Mouse (Mus musculus): ENCODE measurements around the gene Tlcd2. TPM values are rescaled to one million over a fixed set of nuclear protein-coding genes. Genes with fewer than 3 reads are reported as not detected.

Gene Tlcd2
- polyA plus RNA-seq, 1 experiment from 2014 or later = 6.1 TPM

- Histone ChIP-seq H3K27ac (ENCODE audit: low read length) (no peak overlapping the region), H3K9ac (replicated peaks; ENCODE audit: low read depth) (no peak overlapping the region), H3K36me3 (ENCODE audit: insufficient read depth, low read length) (no peaks in the 10 kb centered on the region; the same call in 1 of the 2 replicates), H3K4me3 (ENCODE audit: low read depth, low read length) (no peak overlapping the region), H3K9me3 (ENCODE audit: low read length) (no peaks in the 10 kb centered on the region), H3K4me1 (ENCODE audit: insufficient read depth, low read depth, low read length) (peaks cover 23% of the 10 kb centered on the region; the same call in 1 of the 2 replicates), H3K4me2 (replicated peaks; ENCODE audit: low read depth, low read length) (no peak overlapping the region), H3K27me3 (replicated peaks; ENCODE audit: insufficient read depth, low read length) (no peaks in the 10 kb centered on the region)
- TF ChIP-seq CTCF (IDR thresholded peaks at IDR 0.05) = peak; percentile 83
- TF ChIP-seq EP300 (IDR thresholded peaks at IDR 0.05) = no peak
- WGBS = 14% methylated on average over 3 of the region's 3 CpGs
- peak; percentile 64 for DNase-seq (ENCODE audit: low spot score)
- ATAC-seq = no peak
Observed at GRCm38 (mm10) chr11:75458169-75458568, 3.3 kb upstream of the Tlcd2 start.

DNA sequence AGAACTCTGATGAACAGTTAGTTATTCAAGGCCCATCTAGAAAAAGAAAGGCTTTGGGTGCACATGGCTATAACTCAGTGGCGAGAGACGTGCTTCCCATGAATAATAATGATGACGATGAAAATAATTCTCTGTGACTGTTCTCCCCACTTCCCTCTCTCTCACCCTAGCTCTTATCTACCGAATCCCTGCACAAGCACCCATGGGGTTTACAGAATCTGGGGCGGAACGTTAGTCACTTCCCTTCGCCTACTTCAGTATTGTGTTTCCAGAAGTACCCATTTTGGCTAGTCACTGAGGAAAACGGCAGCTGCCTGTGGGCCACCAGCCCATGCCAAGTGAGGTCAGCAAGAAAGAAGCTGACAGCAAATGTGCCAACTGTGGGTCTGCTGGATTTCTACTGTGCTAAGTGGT lies 2.9 kb upstream of the Tlcd2 start:
- no peak for ATAC-seq
- Histone ChIP-seq H3K4me2 (replicated peaks; ENCODE audit: low read depth, low read length) (no peak overlapping the region), H3K27ac (ENCODE audit: low read length) (peak overlapping the region; percentile 98; the same call in 1 of the 2 replicates), H3K4me3 (ENCODE audit: low read depth, low read length) (no peak overlapping the region), H3K36me3 (ENCODE audit: insufficient read depth, low read length) (no peaks in the 10 kb centered on the region; the same call in 1 of the 2 replicates), H3K27me3 (replicated peaks; ENCODE audit: insufficient read depth, low read length) (no peaks in the 10 kb centered on the region), H3K4me1 (ENCODE audit: insufficient read depth, low read depth, low read length) (peaks cover 19% of the 10 kb centered on the region; the same call in 1 of the 2 replicates), H3K9ac (replicated peaks; ENCODE audit: low read depth) (no peak overlapping the region), H3K9me3 (ENCODE audit: low read length) (no peaks in the 10 kb centered on the region)
- peak; percentile 38 for DNase-seq (ENCODE audit: low spot score)
- WGBS = 67% methylated on average over 8 of the region's 8 CpGs
- TF ChIP-seq CTCF (IDR thresholded peaks at IDR 0.05) (no peak), EP300 (IDR thresholded peaks at IDR 0.05) (no peak)

DNA sequence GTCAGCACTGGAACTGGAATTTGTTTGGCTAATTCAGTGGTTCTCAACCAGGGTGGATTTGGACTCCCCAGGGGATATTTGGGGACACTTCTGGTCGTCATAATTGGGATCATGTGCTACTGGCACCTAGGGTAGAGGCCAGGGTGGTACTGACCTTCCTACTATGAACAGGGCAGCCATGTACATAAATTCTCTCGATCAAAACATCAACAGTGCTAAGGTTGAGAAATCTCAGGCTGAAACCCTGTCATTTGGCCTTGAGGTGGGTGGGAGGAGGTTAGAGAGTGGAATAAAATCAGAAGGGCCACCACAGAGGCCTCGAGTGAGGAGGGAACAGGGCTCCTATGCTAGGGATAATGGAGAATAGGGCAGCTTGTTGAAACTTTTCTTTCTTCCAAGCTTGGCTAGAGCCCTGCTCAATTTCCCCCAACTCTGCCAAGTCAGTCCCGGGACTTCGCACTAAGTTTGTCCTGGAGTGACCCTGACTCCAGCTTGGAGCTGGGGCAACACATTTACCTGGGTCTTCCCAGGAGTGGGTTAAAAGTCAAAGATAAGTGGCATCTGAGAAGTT lies 2.3 kb upstream of the Tlcd2 start:
- WGBS = 61% methylated on average over 5 of the region's 5 CpGs
- Histone ChIP-seq H3K9me3 (ENCODE audit: low read length) (no peaks in the 10 kb centered on the region), H3K27ac (ENCODE audit: low read length) (peak overlapping the region; percentile 98), H3K36me3 (ENCODE audit: insufficient read depth, low read length) (no peaks in the 10 kb centered on the region), H3K4me2 (replicated peaks; ENCODE audit: low read depth, low read length) (0 out of 2 replicates have a peak overlapping the region, but pooled peaks have one; percentile 8), H3K4me1 (ENCODE audit: insufficient read depth, low read depth, low read length) (peaks cover 14% of the 10 kb centered on the region; the same call in 1 of the 2 replicates), H3K9ac (replicated peaks; ENCODE audit: low read depth) (no peak overlapping the region), H3K27me3 (replicated peaks; ENCODE audit: insufficient read depth, low read length) (no peaks in the 10 kb centered on the region), H3K4me3 (ENCODE audit: low read depth, low read length) (no peak overlapping the region)
- DNase-seq (ENCODE audit: low spot score) (peak; percentile 30), ATAC-seq (no peak)
- TF ChIP-seq EP300 (IDR thresholded peaks at IDR 0.05) (no peak), CTCF (IDR thresholded peaks at IDR 0.05) (no peak)

DNA sequence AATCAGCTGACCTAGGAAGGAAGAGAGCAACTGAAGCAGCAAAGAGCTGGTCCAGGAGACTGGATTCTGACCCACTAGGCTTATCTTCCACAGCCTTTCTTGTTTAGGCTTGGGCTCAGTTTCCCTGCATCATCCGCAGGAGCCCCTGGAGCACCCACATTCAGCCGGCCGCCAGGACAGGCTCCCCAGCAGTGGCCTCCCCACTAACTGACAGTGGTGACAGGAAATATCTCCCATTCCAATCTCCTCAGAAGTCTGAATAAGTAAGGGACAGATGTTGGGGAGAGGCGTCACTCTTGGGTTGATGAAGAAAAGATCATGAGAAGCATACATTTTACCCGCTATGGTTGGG lies 1.8 kb upstream of the Tlcd2 start:
- 0 out of 2 replicates have a peak, but pooled peaks cover 4% of the 10 kb centered on the region for H3K36me3 ChIP-seq (ENCODE audit: insufficient read depth, low read length)
- H3K4me2 ChIP-seq (replicated peaks; ENCODE audit: low read depth, low read length) = peak overlapping the region; percentile 79
- DNase-seq (ENCODE audit: low spot score) = no peak
- no peak overlapping the region for H3K9ac ChIP-seq (replicated peaks; ENCODE audit: low read depth)
- peak overlapping the region; percentile 98 for H3K27ac ChIP-seq (ENCODE audit: low read length)
- no peak for ATAC-seq
- no peak for TF ChIP-seq EP300 (IDR thresholded peaks at IDR 0.05)
- TF ChIP-seq CTCF (IDR thresholded peaks at IDR 0.05) = no peak
- H3K27me3 ChIP-seq (replicated peaks; ENCODE audit: insufficient read depth, low read length) = no peaks in the 10 kb centered on the region
- H3K4me1 ChIP-seq (ENCODE audit: insufficient read depth, low read depth, low read length) = peaks cover 14% of the 10 kb centered on the region; the same call in 1 of the 2 replicates
- WGBS = 20% methylated on average over 5 of the region's 5 CpGs
- no peaks in the 10 kb centered on the region for H3K9me3 ChIP-seq (ENCODE audit: low read length)
- H3K4me3 ChIP-seq (ENCODE audit: low read depth, low read length) = no peak overlapping the region

GRCm38 (mm10) chr11:75460103-75460843 lies 1.2 kb upstream of the Tlcd2 start:
- H3K27ac ChIP-seq (ENCODE audit: low read length) = peak overlapping the region; percentile 98
- DNase-seq (ENCODE audit: low spot score) (peak; percentile 99), ATAC-seq (peak; percentile 46)
- peak overlapping the region; percentile 46 for H3K9ac ChIP-seq (replicated peaks; ENCODE audit: low read depth)
- H3K9me3 ChIP-seq (ENCODE audit: low read length) = no peaks in the 10 kb centered on the region
- no peaks in the 10 kb centered on the region for H3K27me3 ChIP-seq (replicated peaks; ENCODE audit: insufficient read depth, low read length)
- TF ChIP-seq CTCF (IDR thresholded peaks at IDR 0.05) (no peak), EP300 (IDR thresholded peaks at IDR 0.05) (peak; percentile 91)
- peak overlapping the region; percentile 40 for H3K4me3 ChIP-seq (ENCODE audit: low read depth, low read length)
- H3K36me3 ChIP-seq (ENCODE audit: insufficient read depth, low read length) = peaks cover 7% of the 10 kb centered on the region; the same call in 1 of the 2 replicates
- H3K4me1 ChIP-seq (ENCODE audit: insufficient read depth, low read depth, low read length) = peaks cover 11% of the 10 kb centered on the region; the same call in 1 of the 2 replicates
- peak overlapping the region; percentile 79 for H3K4me2 ChIP-seq (replicated peaks; ENCODE audit: low read depth, low read length)
- 2% methylated on average over 19 of the region's 19 CpGs for WGBS

- Histone ChIP-seq H3K4me1 (ENCODE audit: insufficient read depth, low read depth, low read length) (peaks cover 11% of the 10 kb centered on the region; the same call in 1 of the 2 replicates), H3K4me3 (ENCODE audit: low read depth, low read length) (peak overlapping the region; percentile 98), H3K27ac (ENCODE audit: low read length) (peak overlapping the region; percentile 98), H3K9me3 (ENCODE audit: low read length) (no peaks in the 10 kb centered on the region), H3K9ac (replicated peaks; ENCODE audit: low read depth) (peak overlapping the region; percentile 99), H3K4me2 (replicated peaks; ENCODE audit: low read depth, low read length) (peak overlapping the region; percentile 88), H3K27me3 (replicated peaks; ENCODE audit: insufficient read depth, low read length) (no peaks in the 10 kb centered on the region), H3K36me3 (ENCODE audit: insufficient read depth, low read length) (peaks cover 13% of the 10 kb centered on the region)
- no peak for ATAC-seq
- 0% methylated on average over 20 of the region's 30 CpGs for WGBS
- no peak for TF ChIP-seq EP300 (IDR thresholded peaks at IDR 0.05)
- TF ChIP-seq CTCF (IDR thresholded peaks at IDR 0.05) = no peak
- DNase-seq (ENCODE audit: low spot score) = no peak
Observed at GRCm38 (mm10) chr11:75461743-75462252, 283 bp downstream of the Tlcd2 start.
